Mouse (Mus musculus): ENCODE results near the gene Fes. TPM values are rescaled to one million over a fixed set of nuclear protein-coding genes. Genes with fewer than 3 reads are reported as not detected.

The Fes gene
- polyA plus RNA-seq, 1 experiment from 2014 or later, result 9.5 TPM

DNA sequence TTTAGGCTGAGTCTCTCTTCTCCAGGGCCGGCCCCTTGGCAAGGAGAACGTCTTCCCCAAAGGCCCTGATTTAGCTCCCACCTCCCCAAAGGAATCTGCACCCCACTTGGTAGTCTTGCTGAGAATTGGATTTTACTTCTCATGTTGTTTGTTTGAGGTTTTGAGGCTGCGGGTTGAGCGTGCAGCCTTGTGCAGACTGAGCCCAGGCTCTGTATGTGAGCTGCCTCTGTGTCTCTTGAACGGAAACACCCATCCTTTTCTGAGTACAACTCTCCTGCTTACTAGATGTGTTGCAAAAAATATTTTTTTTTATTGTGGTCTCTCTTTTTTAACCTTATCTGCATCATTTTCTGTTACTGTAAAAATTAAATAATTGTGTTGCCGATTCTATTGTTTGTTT lies 33.8 kb upstream of the Fes start:
- no peak for ATAC-seq (ENCODE audit: insufficient number of reproducible peaks, insufficient read depth, low FRiP score, low read depth)
- no peaks in the 10 kb centered on the region for H3K27me3 ChIP-seq (ENCODE audit: control insufficient read depth, insufficient read depth, low read length)
- 93% methylated on average over 6 of the region's 6 CpGs for WGBS

DNA sequence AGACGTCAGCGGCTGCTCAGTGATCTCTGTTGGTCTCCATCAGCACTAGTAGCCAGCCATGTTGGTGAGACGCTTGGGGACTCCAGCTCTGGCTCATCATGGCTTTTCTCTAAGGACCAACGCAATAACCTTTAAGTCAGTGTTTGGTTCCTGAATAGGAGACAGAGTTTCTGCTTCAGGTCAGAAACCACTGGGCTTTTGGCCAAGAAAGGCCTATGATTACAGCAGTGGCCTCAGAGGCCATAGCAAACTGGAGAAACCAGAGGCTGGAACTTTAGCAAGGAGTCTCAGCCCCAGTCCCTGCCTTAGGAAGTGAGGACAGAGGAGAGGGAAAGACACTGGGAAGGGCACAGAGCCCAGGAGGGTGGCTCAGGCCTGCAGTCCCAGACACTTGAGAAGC lies 32.8 kb upstream of the Fes start:
- Histone ChIP-seq H3K4me1 (ENCODE audit: control insufficient read depth, insufficient read depth, low read length) (0 out of 2 replicates have a peak, but pooled peaks cover 4% of the 10 kb centered on the region), H3K27me3 (ENCODE audit: control insufficient read depth, insufficient read depth, low read length) (no peaks in the 10 kb centered on the region), H3K27ac (ENCODE audit: low read length) (no peak overlapping the region), H3K9ac (replicated peaks; ENCODE audit: low read depth, low read length) (no peak overlapping the region), H3K4me3 (ENCODE audit: low read depth, low read length) (no peak overlapping the region), H3K36me3 (ENCODE audit: control insufficient read depth, insufficient read depth, low read length) (no peaks in the 10 kb centered on the region), H3K9me3 (ENCODE audit: control insufficient read depth, low read depth, low read length) (no peaks in the 10 kb centered on the region), H3K4me2 (replicated peaks; ENCODE audit: low read depth, low read length) (no peak overlapping the region)
- no peak for ATAC-seq (ENCODE audit: insufficient number of reproducible peaks, insufficient read depth, low FRiP score, low read depth)
- 91% methylated on average over 4 of the region's 4 CpGs for WGBS

More for the DNA sequence above, 33.8 kb upstream of the Fes start:
- H3K9ac ChIP-seq (replicated peaks; ENCODE audit: low read depth, low read length), result no peak overlapping the region
- no peaks in the 10 kb centered on the region for H3K9me3 ChIP-seq (ENCODE audit: control insufficient read depth, low read depth, low read length)
- no peak overlapping the region for H3K4me3 ChIP-seq (ENCODE audit: low read depth, low read length)
- H3K27ac ChIP-seq (ENCODE audit: low read length), result no peak overlapping the region
- no peak overlapping the region for H3K4me2 ChIP-seq (replicated peaks; ENCODE audit: low read depth, low read length)
- no peaks in the 10 kb centered on the region for H3K36me3 ChIP-seq (ENCODE audit: control insufficient read depth, insufficient read depth, low read length)
- H3K4me1 ChIP-seq (ENCODE audit: control insufficient read depth, insufficient read depth, low read length), result 0 out of 2 replicates have a peak, but pooled peaks cover 4% of the 10 kb centered on the region

DNA sequence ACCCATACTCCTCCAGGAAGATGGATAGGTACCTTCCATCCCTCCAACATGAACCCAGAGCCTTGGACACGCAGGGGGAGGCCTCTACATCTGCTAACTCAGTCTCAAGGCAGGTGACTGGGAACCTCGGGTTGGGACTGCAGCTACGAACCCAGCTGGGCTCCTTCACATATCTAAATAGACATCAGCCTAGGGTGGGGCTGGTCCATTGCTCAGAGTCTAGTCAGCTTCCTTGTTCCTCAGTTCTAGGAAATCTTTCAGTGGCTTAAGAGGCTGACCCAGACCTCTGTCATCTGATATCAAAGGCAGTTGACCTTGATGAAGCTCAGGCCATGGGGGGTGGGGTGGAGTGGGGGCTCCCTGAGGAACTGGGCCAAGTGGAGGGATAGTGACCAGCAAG lies 31.5 kb upstream of the Fes start:
- no peak overlapping the region for H3K9ac ChIP-seq (replicated peaks; ENCODE audit: low read depth, low read length)
- H3K36me3 ChIP-seq (ENCODE audit: control insufficient read depth, insufficient read depth, low read length), result no peaks in the 10 kb centered on the region
- H3K4me3 ChIP-seq (ENCODE audit: low read depth, low read length), result no peak overlapping the region
- 0 out of 2 replicates have a peak, but pooled peaks cover 4% of the 10 kb centered on the region for H3K4me1 ChIP-seq (ENCODE audit: control insufficient read depth, insufficient read depth, low read length)
- ATAC-seq (ENCODE audit: insufficient number of reproducible peaks, insufficient read depth, low FRiP score, low read depth), result no peak
- no peaks in the 10 kb centered on the region for H3K9me3 ChIP-seq (ENCODE audit: control insufficient read depth, low read depth, low read length)
- 42% methylated on average over 3 of the region's 3 CpGs for WGBS
- H3K27ac ChIP-seq (ENCODE audit: low read length), result no peak overlapping the region
- H3K27me3 ChIP-seq (ENCODE audit: control insufficient read depth, insufficient read depth, low read length), result no peaks in the 10 kb centered on the region
- no peak overlapping the region for H3K4me2 ChIP-seq (replicated peaks; ENCODE audit: low read depth, low read length)

DNA sequence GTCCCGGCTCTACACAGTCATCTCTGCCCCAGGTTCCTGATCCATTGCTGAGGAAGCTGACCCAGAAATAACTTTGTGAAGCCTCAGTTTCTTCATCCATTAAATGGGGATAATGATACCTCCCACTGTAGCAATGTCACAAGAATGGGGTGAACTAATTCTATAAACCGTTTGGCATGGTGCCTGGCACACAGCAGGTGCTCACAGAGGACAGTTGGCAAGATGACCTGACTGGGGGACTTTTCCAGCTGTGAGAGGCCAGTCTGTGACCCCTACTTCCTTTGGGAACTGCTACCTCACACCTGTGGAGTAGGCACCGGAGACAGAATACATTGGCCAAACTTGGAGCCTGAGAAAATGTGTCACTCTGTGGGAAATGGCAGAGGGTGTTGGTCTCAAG lies 30.3 kb upstream of the Fes start:
- WGBS, result 79% methylated on average over 3 of the region's 3 CpGs
- no peak for ATAC-seq (ENCODE audit: insufficient number of reproducible peaks, insufficient read depth, low FRiP score, low read depth)
- H3K27me3 ChIP-seq (ENCODE audit: control insufficient read depth, insufficient read depth, low read length), result no peaks in the 10 kb centered on the region
- no peak overlapping the region for H3K4me2 ChIP-seq (replicated peaks; ENCODE audit: low read depth, low read length)
- H3K9ac ChIP-seq (replicated peaks; ENCODE audit: low read depth, low read length), result no peak overlapping the region
- H3K9me3 ChIP-seq (ENCODE audit: control insufficient read depth, low read depth, low read length), result no peaks in the 10 kb centered on the region
- H3K4me3 ChIP-seq (ENCODE audit: low read depth, low read length), result no peak overlapping the region
- no peaks in the 10 kb centered on the region for H3K36me3 ChIP-seq (ENCODE audit: control insufficient read depth, insufficient read depth, low read length)
- H3K4me1 ChIP-seq (ENCODE audit: control insufficient read depth, insufficient read depth, low read length), result 0 out of 2 replicates have a peak, but pooled peaks cover 3% of the 10 kb centered on the region
- no peak overlapping the region for H3K27ac ChIP-seq (ENCODE audit: low read length)

DNA sequence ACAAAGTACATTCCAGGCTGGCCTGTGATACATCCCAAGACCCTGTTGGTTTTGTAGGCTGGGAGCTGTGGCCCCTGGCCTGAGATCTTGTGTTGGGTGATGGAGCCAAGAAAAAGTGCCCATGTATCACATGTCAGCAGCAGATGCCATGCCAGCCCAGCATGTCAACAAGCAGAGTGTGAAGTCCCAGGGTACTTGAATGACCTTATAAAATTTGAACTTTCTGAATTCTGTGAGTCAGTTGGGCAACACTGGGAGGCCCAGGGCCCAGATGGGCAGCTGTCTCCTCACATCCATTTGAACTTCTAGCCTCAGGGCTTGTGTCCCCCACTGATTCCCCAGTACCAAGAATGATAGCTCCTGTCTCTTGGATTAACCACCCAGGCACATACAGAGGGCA lies 29.9 kb upstream of the Fes start:
- no peak overlapping the region for H3K4me2 ChIP-seq (replicated peaks; ENCODE audit: low read depth, low read length)
- no peaks in the 10 kb centered on the region for H3K36me3 ChIP-seq (ENCODE audit: control insufficient read depth, insufficient read depth, low read length)
- no peak overlapping the region for H3K9ac ChIP-seq (replicated peaks; ENCODE audit: low read depth, low read length)
- H3K9me3 ChIP-seq (ENCODE audit: control insufficient read depth, low read depth, low read length), result no peaks in the 10 kb centered on the region
- H3K27me3 ChIP-seq (ENCODE audit: control insufficient read depth, insufficient read depth, low read length), result no peaks in the 10 kb centered on the region
- no peaks in the 10 kb centered on the region for H3K4me1 ChIP-seq (ENCODE audit: control insufficient read depth, insufficient read depth, low read length)
- no peak overlapping the region for H3K27ac ChIP-seq (ENCODE audit: low read length)
- no peak for ATAC-seq (ENCODE audit: insufficient number of reproducible peaks, insufficient read depth, low FRiP score, low read depth)
- H3K4me3 ChIP-seq (ENCODE audit: low read depth, low read length), result no peak overlapping the region

DNA sequence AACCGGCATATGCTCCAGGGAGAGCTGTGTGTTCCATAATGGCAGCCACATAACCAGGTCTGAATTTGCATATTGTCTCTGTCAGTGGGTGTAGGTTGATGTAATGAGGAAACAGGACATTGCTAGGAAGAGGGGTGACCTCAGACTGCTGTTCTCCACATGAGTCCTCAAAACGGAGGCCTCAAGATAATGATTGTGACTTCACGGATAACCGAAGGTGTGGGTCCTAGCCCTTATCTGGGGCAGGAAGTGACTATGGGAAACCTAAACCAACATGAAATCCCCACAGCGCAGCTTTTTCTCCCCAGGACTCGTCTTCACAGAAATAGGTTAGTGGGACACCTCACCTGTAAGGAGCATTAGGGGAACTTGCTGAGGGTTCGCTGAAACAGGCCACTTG lies 29.2 kb upstream of the Fes start:
- no peaks in the 10 kb centered on the region for H3K9me3 ChIP-seq (ENCODE audit: control insufficient read depth, low read depth, low read length)
- H3K36me3 ChIP-seq (ENCODE audit: control insufficient read depth, insufficient read depth, low read length), result no peaks in the 10 kb centered on the region
- H3K9ac ChIP-seq (replicated peaks; ENCODE audit: low read depth, low read length), result no peak overlapping the region
- no peak overlapping the region for H3K4me3 ChIP-seq (ENCODE audit: low read depth, low read length)
- no peak for ATAC-seq (ENCODE audit: insufficient number of reproducible peaks, insufficient read depth, low FRiP score, low read depth)
- no peaks in the 10 kb centered on the region for H3K4me1 ChIP-seq (ENCODE audit: control insufficient read depth, insufficient read depth, low read length)
- H3K27me3 ChIP-seq (ENCODE audit: control insufficient read depth, insufficient read depth, low read length), result no peaks in the 10 kb centered on the region
- WGBS, result 87% methylated on average over 7 of the region's 7 CpGs
- H3K27ac ChIP-seq (ENCODE audit: low read length), result no peak overlapping the region
- H3K4me2 ChIP-seq (replicated peaks; ENCODE audit: low read depth, low read length), result no peak overlapping the region

DNA sequence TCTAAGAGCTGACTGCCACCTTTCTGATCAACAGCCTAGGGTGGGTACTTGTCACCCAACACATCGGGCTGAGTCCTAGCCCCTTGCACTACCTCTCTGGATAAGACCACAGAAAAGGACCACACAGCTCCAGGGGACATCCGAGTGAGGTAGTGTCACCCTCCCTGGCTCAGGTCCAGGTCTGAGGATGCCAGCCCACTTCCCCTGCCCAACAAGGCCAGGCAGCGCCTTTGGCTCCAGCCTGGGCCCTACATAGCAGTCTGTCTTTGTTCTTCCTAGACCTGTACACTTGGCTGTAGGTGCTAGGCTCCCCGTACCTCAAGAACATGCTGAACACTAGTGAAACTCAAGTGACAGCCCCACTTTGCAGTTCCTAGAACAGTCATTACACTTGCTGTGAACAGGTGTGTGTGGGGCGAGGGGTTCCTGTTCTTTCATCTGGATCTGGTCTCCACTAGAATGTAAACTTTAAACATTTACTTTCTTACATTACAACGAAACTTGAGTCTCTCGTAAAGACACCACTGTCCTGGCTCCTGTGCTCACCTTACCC lies 26.6 kb upstream of the Fes start:
- no peaks in the 10 kb centered on the region for H3K27me3 ChIP-seq (ENCODE audit: control insufficient read depth, insufficient read depth, low read length)
- no peak overlapping the region for H3K4me2 ChIP-seq (replicated peaks; ENCODE audit: low read depth, low read length)
- H3K4me3 ChIP-seq (ENCODE audit: low read depth, low read length), result no peak overlapping the region
- no peak overlapping the region for H3K9ac ChIP-seq (replicated peaks; ENCODE audit: low read depth, low read length)
- no peak for ATAC-seq (ENCODE audit: insufficient number of reproducible peaks, insufficient read depth, low FRiP score, low read depth)
- H3K4me1 ChIP-seq (ENCODE audit: control insufficient read depth, insufficient read depth, low read length), result no peaks in the 10 kb centered on the region
- H3K9me3 ChIP-seq (ENCODE audit: control insufficient read depth, low read depth, low read length), result no peaks in the 10 kb centered on the region
- 70% methylated on average over 7 of the region's 7 CpGs for WGBS
- no peaks in the 10 kb centered on the region for H3K36me3 ChIP-seq (ENCODE audit: control insufficient read depth, insufficient read depth, low read length)
- no peak overlapping the region for H3K27ac ChIP-seq (ENCODE audit: low read length)

DNA sequence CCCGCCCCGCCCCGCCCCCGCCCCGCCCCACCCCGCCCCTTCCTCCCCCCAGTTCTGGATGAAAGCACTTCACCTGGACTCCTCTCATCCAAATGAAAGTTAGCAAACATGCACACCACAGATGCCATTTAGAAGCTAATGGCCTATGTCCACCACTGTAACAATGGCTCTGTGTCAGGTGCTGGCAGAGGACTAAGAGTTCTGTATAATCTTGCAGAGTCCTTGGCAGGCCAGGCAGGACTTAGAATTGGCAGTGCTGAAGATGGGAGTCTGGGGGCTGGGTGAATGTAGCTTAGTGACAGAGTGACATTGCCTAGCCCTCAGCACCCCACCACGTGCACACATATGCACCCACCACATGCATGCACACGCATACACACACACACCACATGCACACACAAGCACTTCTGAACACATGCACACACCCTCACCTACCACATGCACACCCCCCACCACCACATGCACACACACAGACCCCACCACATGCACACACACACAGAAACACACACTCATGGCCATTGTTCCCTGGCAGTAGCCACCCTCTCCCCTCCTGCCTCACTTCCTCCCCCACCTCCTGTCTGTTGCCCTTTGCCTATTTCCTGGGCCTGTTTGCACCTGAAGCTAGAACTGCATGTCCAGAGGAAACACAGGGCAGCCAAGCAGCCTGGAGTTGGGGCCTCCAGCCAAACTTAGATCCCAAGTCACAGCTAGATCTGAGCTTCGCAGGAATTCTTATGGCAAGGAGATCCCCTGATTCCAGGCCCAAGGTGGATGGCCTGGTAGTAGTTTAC lies 26.0 kb upstream of the Fes start:
- H3K9ac ChIP-seq (replicated peaks; ENCODE audit: low read depth, low read length), result no peak overlapping the region
- no peaks in the 10 kb centered on the region for H3K9me3 ChIP-seq (ENCODE audit: control insufficient read depth, low read depth, low read length)
- no peak overlapping the region for H3K4me3 ChIP-seq (ENCODE audit: low read depth, low read length)
- H3K4me2 ChIP-seq (replicated peaks; ENCODE audit: low read depth, low read length), result no peak overlapping the region
- H3K27me3 ChIP-seq (ENCODE audit: control insufficient read depth, insufficient read depth, low read length), result no peaks in the 10 kb centered on the region
- no peak overlapping the region for H3K27ac ChIP-seq (ENCODE audit: low read length)
- 77% methylated on average over 9 of the region's 9 CpGs for WGBS
- H3K4me1 ChIP-seq (ENCODE audit: control insufficient read depth, insufficient read depth, low read length), result no peaks in the 10 kb centered on the region
- no peaks in the 10 kb centered on the region for H3K36me3 ChIP-seq (ENCODE audit: control insufficient read depth, insufficient read depth, low read length)
- ATAC-seq (ENCODE audit: insufficient number of reproducible peaks, insufficient read depth, low FRiP score, low read depth), result no peak

DNA sequence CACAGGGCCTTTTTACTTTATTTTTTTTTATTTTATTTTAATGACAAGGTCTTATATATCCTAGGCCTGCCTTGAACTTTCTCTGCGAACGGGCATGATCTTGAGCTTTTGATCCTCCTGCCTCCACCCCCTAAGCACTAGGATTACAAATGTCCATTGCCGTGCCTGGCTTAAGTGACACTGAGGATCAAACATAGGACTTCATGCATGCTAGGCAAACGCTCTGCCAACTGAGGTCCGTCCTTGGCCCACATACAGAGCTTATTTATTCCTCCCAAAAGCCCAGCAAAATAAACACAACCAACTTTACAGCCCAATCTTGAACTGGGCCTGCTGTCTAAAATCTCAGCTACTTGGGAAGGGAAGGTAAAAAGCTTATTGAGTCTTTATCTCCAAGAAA lies 25.0 kb upstream of the Fes start:
- WGBS, result 64% methylated on average over 5 of the region's 5 CpGs
- no peak overlapping the region for H3K4me2 ChIP-seq (replicated peaks; ENCODE audit: low read depth, low read length)
- H3K27me3 ChIP-seq (ENCODE audit: control insufficient read depth, insufficient read depth, low read length), result no peaks in the 10 kb centered on the region
- H3K27ac ChIP-seq (ENCODE audit: low read length), result no peak overlapping the region
- ATAC-seq (ENCODE audit: insufficient number of reproducible peaks, insufficient read depth, low FRiP score, low read depth), result no peak
- no peaks in the 10 kb centered on the region for H3K36me3 ChIP-seq (ENCODE audit: control insufficient read depth, insufficient read depth, low read length)
- no peaks in the 10 kb centered on the region for H3K4me1 ChIP-seq (ENCODE audit: control insufficient read depth, insufficient read depth, low read length)
- no peak overlapping the region for H3K9ac ChIP-seq (replicated peaks; ENCODE audit: low read depth, low read length)
- no peak overlapping the region for H3K4me3 ChIP-seq (ENCODE audit: low read depth, low read length)
- H3K9me3 ChIP-seq (ENCODE audit: control insufficient read depth, low read depth, low read length), result no peaks in the 10 kb centered on the region

All from stomach, embryonic 14.5 days (tissue).